Mouse (Mus musculus) R1 (cell line): ENCODE data around the gene Prkn.
A peak's percentile ranks its signal among the peaks of the same experiment; 100 is the strongest.

Experiments
- DNase-seq: peaks from one replicate; pipeline ENCODE4 v3.0.0-alpha.2; 2018; ENCODE audit warnings: low read depth, low spot score

Gene Prkn

DNA sequence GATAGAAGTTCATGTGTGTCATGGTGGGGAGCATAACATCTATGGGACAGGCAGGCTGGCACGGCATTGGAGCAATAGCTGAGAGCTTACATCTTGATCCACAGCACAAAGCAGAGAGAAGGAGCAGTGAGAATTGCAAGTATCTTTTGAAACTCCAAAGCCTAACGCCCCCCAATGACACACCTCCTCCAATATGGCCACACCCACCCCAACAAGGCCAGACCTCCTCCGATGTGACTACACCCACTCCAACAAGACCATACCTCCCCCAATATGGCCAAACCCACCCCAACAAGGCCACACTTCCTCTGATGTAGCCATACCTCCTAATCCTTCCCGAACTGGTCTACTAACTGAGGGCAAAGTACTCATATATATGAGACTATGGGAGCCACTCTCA lies 1004.3 kb downstream of the Prkn start:
- DNase-seq: no peak

DNA sequence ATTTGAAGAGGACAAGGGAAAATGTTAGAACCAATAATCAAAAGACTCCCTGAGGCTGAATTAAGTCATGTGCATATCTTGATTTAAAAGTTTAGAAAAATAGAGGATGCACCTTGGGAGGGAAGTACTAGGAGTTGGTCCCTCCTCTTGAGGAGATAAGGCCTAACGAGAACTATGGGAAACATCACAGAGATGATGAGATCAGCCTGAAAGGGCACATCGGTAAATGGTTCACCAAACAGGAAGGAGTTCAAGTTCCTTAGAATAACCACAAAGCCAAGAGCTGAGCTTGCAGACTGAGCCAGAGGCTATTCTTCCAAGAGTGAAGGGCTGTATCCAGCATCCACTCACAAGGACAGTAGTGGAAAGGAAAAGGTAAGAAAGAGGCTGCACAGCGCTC lies 1004.8 kb downstream of the Prkn start:
- DNase-seq: no peak

DNA sequence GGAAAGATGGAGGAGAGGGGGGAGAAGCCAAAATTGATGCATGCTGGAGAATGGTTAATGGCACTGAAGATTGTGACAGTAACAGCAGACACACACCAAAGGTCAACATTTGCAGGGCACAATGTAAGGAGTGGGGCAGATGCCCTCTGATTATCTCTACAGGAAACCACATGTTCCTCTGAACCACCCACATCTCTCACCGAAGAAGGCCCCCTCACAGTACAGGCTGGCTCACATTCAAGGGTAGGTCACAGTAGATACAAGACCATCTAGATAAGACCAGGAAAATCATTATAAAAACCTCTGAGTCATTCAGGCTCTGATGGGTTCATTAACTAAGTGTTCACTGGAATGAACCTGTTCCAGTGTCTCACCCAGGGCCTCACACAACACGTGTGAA lies 1005.3 kb downstream of the Prkn start:
- no peak for DNase-seq

DNA sequence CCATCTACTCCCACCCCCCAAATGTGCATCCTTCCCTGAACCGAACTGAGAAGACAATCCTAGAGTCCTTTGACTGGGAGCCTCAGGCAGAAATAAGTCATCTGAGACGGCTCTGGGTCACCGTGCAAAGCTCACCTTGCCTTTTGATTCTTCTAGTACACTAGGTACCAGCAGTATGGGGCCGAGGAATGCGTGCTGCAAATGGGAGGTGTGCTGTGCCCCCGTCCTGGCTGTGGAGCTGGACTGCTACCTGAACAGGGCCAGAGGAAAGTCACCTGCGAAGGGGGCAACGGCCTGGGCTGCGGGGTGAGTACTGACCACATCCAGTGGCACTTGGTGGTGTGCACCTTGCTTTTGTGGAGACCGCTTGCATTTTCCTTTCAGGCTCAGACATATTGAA lies 1014.4 kb downstream of the Prkn start:
- no peak for DNase-seq

DNA sequence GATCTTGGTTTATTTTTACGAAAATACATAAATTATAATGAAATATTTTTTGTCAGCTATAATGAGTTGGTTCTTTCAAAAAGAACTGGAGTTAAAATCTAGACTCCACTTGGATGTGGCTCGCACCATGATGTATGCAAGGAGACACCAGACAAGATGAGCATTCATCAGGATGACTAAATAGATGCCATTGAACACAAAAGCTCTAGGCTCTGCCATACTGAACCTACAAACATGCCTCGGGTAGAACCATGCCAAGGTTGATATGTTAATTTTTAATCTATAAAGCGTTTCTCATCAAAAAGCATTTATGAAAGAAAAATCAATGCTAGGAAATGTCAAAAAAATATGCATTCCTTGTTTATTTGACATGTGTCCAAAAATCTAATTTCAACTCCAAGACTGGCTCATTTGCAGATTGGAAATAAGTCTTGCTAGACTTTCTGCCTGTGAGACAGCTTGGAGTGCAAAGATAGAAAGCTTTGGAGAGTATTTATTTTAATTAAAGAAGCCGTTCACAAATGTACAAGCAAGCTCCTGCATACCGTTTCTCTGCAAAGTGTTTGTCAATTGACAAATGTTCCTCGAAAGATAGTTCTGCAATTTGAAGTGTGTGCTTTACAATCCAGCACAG lies 1018.7 kb downstream of the Prkn start:
- no peak for DNase-seq

DNA sequence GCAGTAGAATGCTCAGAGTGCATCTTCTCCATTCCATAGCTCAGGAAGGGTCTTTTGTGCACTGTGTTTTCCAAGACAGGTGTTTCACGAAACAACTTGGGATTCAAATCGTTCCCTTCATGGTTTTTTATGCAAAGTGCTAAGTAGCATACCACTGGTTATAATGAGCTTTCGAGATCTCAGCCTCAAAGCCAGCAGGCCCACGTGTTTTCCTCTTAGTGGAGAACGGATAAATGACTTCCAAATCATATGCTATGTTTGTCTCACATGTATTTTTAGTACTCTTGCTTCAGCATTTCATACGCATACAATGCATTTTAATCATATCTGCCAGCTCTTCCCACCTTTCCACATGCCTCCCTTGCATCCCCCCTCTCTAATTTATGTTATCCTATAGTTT lies 1021.0 kb downstream of the Prkn start:
- DNase-seq: no peak

DNA sequence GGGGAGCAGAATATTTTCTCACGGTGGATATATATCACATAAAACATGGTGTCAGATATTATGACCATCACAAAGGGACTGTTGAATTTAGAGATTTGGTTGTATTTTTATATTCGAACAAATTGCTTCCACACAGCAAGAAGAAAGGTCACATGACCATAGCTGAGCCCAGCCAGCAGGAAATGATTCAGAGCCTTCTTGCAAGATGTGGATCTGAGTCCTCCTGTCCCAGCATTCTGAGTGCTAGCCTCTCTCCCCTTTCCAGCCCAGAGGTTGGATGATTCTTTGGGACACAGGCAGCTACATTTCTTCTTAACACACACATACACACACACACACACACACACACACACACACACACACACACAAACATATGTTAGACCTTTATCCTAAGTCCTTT lies 1022.2 kb downstream of the Prkn start:
- DNase-seq: no peak

DNA sequence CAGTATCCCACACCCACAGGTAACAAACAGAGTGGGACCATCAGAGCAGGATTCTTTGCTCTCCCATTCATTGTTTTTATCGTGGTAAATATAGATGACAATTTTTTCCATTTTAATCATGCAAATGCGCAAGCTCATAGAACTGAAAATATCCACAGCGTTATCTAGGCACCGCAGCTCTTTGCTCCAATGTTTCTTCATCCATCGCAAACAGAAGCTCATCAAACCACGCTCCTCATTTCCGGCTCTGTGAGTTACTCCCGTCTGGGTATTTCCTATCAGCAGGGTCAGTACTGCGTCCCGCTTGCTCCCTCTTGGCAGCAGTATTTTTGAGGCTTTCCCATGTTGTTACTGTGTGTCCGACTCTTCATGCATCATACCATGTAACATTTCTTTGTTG lies 1022.8 kb downstream of the Prkn start:
- no peak for DNase-seq

DNA sequence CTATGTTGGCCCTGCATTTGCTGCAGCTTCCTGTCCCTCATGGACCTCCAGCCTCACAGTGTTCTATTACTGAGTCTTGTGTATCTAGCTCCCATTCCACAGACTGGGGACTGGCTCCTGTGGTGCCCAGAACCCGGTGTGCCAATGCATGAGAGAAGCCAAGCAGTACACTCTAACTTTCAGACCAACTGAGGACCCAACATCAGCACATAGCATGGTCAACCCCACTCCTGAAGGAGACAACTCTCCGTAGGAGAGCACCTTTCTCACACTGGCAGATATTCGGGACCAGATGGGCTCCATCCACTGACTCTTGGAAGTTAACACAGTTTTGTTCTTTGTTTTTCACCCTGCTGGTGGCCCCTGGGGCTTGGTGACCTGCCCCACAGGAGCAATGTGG lies 1026.0 kb downstream of the Prkn start:
- no peak for DNase-seq

DNA sequence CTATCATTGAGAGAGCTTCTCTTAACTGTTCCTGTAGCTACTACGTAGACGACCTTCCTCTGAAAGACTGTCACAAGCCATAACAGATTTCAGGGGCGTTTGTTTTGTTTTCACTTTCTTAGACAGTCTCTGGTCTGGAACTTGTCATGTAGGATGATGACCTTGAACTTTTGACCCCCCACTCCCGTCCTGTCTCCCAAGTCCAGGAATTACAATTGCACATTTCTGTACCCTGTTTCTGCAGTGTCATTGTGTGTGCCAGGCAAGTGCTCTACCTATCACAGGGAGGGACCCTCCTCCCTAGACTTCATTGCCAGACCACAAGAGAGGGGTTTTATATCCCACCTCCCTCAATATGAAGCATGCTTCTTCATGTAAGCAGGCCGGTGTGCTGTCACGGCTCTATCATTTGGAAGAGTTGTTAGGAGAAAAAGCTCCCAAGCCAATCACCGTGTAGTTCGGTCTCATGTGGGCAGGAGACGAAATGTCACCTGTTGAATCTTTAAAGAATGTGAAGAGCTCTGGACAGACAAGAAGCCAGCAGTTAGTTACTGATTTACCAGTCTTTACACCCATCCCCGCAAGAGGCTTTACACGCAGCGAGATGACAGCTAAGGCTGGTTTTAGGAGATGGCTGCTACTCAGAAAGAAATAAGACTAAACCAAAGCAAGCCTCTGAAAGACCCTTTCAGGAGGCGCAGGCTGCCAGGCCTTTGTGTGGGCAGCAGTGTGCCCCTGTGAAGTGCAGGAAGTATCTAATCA lies 1027.3 kb downstream of the Prkn start:
- DNase-seq: peak; percentile 88

DNA sequence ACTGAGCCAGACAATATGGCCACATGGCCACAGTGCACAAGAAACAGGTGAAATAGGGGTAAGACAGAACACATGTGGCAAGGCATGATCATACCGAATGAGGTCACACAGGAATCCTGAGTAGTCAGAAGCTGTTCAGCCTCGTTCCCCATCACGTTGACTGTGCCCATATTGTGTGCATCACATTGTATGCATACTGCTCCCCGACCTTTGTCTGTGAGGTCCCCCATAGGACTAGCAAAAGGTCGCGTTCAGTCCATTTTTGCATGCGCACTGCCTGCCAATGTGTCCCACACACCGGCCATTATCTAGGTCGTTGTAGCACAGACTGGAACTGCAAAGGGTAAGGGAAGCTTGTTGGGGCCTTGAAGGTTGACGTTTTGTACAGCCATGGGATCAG lies 1030.4 kb downstream of the Prkn start:
- DNase-seq: no peak

DNA sequence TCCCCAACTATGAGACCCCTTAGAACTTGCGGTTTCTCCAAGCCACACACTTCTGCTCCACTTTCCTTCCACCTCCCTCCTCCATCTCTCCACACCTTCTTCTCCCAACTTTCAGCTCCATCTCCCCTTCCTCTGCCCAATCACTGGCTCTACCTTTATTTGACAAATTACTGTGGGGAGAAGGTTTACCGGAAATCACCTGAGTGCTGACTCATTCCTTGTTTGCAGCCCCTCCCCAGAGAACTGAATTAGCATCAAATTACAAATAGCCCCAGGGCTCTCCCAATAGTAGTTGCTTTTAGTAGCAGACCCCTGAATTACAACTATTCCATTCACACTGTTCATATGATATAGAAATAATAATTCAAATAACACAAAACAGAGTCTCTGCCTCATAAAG lies 1036.1 kb downstream of the Prkn start:
- peak; percentile 58 for DNase-seq

DNA sequence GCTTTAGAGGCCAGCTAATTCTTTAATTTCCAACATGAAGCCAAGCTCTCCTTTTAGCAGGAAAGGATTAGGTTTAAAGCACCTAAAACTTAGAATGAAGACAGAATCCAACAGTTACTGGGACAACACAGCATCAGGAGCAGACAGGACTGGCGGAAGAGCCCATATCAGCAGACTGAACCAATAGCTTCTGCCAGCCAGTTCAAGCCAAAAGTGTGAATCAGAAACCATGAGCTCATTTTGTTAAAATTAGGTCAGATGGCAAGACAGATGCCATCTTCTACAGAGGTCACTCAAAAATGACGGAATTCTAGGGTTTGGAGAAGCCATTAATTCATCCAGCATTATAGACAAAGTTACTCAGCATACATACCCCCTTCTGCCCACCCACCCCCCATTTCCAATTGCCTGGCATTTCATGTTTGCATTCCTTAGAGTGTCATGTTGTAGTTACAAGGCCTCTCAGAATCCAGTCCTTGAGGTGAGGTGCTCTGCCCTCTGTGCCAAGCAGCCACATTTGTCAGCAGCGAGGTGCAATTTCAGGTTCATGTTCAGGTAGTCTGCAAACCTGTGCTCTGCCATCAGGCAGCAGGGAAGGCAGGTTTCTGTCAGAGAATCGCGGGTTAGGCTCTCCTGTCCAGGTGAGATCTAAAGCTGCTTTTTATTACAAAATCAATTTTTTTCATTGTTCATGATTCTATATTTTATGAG lies 1041.1 kb downstream of the Prkn start:
- DNase-seq: no peak

DNA sequence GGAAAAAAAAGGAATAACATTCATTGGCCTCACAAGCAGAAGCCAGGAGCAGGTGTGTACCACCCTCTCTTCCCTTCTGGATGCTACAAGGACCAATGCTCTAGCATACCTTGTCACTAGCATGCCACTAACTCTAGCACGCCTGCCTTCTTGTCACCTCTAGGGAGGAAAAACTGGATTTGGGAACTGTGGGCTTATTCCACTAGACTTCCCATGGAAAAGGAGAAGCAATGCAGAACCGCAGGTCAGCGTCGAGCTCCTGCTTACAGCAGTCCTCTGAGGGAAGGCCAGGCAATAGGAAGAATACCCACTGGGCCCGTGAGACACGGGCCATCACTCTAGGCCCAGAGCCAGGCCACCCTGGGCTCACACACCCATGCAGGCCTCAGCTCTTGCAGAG lies 1045.4 kb downstream of the Prkn start:
- no peak for DNase-seq

DNA sequence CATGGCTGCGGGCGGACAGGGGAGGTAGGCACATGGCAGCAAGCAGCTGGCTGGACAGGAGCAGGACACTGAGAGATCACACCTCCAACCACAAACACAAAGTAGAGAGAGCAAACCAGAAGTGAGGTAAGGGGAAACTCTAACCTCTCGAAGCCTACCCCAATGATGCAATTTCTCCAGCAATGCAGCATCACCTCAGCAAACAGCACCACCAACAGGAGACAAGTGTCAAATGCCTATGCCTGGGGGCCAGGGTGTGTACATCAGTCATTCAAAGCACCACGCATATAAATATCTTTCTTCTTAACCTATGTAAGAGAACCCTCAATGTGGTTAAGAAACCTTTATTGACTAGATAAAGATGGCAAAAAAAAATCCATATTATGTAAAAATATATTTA lies 1046.8 kb downstream of the Prkn start:
- DNase-seq: no peak

DNA sequence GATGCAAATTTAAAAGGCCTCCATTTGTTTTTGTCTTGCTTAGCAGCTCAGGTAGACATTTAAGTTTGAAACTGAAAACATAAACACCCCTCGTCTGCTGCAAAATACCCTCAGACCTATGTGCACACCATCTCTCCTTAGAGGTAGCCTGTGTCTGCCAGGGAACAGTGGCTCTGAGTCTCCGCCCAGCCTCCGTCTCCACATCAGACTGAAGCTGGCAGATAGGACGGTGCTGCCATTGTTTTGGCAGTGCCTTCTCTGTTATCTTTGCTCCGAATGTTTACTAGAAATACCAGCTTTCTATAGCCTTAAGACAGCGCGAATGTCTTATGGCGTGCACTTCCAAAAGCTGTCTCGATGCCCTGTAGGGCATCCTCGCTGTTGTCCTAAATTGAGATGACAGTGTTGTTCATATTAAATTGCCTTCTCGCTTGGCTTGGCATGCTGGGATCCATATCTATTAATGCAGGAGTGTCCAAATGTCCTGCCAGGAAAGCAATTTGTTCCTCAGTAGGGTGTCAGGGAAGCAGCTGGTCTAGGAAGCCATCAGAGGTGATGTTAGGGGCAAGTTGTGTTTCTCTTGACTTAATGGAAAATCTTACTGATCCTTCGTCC lies 1047.5 kb downstream of the Prkn start:
- no peak for DNase-seq

DNA sequence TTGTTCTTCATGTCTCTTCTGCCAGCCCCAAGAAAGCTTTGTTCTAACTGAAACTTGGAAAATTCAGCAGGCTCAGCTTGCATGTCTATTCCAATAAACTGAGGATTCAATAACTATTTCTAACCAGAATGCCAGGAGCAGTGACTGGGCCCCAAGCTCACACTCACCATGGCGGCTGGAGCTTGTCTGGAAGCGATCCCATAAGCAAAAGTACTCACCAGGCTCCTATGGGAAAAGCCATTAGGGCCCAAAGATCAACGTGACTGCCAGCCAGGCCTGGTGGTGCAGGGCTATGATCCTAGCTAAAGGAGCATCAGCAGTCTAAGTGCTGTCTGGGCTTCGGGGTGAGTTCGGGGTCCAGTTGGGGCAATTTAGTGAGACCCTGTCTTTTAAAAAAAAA lies 1048.6 kb downstream of the Prkn start:
- DNase-seq: no peak

DNA sequence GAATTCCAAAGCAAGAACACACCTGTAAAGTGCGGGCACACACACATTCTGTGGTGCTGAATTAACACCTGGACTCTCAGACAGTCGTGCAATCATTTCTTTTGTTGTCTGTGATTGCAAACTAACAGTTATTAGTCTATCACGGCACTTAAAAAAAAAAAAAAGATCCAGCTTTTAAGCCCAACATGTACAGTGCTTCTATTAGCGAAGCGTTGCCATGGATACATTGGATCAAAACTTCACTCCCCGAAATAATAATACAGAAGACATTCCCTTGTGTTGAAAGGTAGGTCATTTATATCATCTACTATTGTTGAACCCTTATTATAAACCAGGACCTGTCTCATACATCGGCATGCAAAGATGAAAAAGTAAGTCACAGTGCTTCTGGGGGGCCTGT lies 1060.1 kb downstream of the Prkn start:
- no peak for DNase-seq

DNA sequence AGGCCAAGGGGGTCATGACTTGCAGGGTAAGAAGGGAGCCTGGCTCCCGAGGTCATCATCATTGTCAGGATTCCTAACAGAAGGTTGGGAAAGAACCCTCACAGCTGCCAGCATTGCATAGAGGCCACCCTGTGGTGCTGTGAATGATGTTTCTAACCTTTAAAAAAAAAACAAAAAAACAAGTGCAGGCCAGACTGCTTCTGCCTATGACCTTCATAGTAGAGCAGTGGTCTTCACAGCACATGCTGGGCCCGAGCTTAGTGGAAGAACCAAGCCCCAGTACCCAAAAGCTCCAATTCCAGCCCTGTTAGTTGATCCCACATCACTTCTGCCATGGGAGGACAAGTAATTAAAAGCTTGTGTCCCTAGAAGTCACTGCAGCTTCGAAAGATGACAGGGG lies 1061.5 kb downstream of the Prkn start:
- DNase-seq: no peak

DNA sequence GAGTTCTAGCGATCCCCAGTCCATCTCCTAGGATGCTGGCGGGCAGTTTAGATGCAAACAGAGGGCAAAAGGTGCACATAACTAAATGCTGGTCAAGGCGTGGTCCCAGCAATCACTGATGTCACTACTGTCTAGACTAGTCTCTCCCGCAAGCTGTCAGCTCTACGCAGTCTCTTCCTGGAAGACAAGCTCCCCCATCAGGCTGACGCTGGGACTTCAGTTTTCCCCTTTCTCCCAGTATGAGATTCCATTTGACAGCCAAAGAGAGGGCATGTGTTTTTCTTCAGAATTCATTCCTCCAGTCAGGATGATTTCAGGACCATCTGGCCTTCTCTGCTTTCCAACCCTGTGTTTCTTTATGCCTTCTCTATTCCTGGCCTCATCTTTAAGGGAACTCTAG lies 1062.8 kb downstream of the Prkn start:
- peak; percentile 59 for DNase-seq

DNA sequence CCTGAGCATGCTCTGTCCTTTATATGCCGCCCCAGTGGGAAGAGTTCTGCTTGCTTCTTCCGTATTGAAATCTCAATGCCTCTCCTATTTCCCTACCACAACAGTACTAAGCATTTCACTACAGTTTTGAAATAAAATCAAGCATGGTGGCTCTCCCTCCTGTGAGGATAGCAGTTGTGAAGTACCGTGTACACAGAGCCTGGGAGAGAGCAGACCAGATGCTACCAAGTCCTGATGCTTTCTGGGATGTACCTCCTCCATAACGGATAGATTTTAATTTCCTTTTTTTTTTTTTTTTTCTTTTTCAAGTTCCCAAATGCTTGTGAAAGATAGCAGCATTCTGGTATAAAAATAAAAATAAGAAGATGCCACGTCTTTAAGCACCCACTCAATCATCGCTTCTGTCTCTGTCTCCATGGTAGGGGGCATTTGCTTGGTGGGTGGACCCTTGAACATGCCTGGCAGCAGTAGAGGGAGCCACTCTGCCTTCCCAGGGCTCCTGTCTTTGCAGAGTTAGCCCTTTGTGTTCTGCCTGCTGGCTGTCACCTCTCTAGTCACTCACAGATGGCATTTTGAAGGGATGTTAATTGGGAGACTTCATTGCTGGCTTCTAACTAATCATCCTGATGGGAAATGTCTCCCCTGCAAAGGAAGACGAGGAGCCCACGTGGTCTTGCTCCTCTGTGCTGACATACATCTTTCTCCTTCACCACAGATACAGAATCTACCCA lies 1070.6 kb downstream of the Prkn start:
- DNase-seq: no peak

DNA sequence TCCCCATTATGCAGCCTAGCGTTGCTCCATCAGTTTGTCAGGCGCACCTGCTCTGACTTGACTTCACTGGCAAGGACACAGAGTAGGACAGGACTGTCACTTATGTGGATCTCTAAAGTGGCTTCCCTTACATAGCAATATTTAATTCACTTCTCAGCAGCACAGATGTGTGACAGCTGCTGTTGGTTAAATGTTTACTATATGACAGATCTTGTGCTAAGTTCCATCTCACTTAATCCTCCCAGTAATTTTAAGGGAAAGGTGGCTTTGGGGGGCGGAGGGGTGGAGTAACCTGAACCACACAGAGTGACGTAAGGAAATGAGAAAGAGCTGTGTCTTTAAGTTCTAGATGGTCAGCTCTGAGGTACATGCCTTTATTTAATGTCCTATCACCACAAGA lies 1072.0 kb downstream of the Prkn start:
- no peak for DNase-seq
